Mouse (Mus musculus) layer of hippocampus, adult 2 months (tissue): Measurements from ENCODE around the gene Foxo1. TPM values are rescaled to one million over a fixed set of nuclear protein-coding genes. Genes with fewer than 3 reads are reported as not detected.

Source experiments
- DNase-seq, 2 experiments: peaks; one replicate each; pipeline ENCODE4 v3.0.0; 2022; ENCODE audit warnings: low spot score in 2 of 2
- H3K27ac ChIP-seq: fragments of 200-600 bp; 2 replicates; pipeline ENCODE4 v1.8.1; 2022
- H3K4me3 ChIP-seq: fragments of 200-600 bp; 2 replicates; pipeline ENCODE4 v1.8.1; 2022; ENCODE audit warnings: mild to moderate bottlenecking
- CTCF ChIP-seq: fragments of 200-600 bp; conservative IDR thresholded peaks from 2 replicates; pipeline ENCODE4 v1.8.1; 2022; ENCODE audit warnings: antibody characterized with exemption, mild to moderate bottlenecking, moderate library complexity
- total RNA-seq, 2 experiments: library from RNA; stranded (reverse); gene quantifications; 2 replicates each; pipeline ENCODE4 v1.2.3; 2021

The Foxo1 gene
- total RNA-seq, 2 experiments from 2014 or later, result 22.4 to 23.5 TPM

DNA sequence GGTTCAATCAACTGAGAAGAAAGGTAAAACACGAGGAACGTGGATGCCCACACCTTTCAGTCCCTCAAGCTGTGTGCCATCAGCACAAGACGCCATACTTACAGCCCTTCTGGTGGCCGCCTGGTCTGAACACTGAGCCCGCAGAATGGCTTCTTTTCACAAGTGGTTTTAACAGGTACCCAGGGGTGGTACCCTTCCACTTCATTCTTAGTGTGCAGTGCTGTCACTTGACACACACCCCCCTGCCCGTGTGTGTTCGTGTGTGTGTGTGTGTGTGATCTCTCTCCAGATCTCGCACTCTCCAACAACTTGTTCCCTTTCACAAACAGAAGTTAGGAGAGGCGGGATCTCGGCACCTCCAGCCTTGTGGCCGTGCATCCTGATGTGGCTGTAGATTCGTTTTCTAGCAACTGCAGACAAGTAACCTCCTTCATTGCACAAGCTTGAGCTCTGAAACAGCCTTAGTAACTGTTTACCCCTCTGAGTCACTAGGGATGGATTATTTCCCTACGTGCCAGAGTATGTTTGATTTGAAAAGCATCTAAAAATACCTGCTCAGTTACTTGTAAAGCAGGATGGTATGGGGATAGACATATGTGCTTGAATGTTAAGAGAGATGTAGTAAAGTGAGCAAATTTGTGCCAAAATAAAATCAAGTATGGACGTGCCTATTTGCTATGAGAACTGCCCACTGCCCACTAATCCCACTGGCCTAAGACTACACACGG is 29.3 kb downstream of the Foxo1 start:
- no peak for DNase-seq
- Histone ChIP-seq H3K27ac (peak overlapping the region; percentile 3; the same call in 1 of the 2 replicates), H3K4me3 (no peak overlapping the region)
- no peak for TF ChIP-seq CTCF

DNA sequence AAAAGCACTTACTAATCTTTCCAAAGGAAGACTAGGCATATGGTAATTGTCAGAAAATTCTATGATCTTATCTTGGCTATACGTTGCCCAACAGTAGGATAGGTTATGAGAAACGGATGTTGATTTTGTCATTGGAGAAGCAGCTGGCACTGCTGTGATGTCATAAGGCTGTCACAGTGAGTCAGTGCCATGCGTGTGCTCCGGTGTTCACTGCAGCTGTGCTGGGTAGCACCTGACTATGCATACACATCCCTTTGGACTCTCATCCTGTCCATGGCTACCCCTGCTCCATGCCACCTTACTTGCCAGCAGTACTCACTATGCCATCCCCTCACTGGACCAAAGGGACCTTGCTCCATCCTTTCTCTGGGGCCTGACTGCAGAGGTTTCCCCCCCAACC is 30.5 kb downstream of the Foxo1 start:
- no peak overlapping the region for H3K27ac ChIP-seq

DNA sequence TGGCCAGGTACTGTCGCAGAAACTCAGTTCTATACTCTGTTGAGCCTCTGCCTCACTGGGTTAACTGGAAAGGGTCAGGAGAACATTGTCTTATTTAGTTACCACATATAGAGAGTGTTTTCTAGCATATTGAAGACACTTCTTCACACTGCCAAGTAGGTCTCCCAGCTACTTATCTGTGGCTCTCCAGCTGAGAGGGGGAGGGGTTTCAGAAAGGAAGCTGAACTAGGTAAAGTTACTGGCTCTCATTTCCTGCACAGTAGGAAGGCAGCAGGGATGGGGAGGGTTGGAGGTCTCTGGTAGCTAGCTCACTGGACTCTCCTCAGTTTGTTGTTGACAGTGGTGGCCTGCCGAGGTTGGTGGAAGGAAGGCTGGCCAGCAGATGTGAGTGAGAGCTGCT is 31.2 kb downstream of the Foxo1 start:
- Histone ChIP-seq H3K27ac (peak overlapping the region; percentile 39; the same call in 1 of the 2 replicates), H3K4me3 (no peak overlapping the region)
- DNase-seq, result no peak
- TF ChIP-seq CTCF, result no peak

More for the DNA sequence above, 30.5 kb downstream of the Foxo1 start:
- H3K4me3 ChIP-seq, result no peak overlapping the region
- DNase-seq, result no peak
- no peak for TF ChIP-seq CTCF

DNA sequence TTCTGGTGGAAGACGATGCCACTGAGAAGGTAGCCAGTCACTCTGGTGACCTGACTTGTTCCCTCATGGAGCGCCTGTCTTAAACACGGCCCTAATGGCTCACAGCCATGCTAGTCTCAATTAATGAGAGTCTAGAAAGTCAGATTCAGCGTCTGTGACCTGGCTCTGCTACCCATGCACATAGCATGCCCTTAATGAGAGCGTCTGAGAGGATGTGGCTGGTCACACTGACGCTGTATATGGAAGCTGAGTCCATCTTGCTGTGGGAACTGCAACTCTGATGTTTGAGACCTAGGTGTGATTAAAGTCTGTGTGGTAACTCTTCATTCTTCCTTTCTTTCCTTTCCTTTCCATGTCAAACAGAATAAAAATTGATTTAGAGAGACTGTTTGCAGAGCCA is 32.4 kb downstream of the Foxo1 start:
- no peak for TF ChIP-seq CTCF
- DNase-seq, result no peak
- peak overlapping the region; percentile 7; the same call in 1 of the 2 replicates for H3K27ac ChIP-seq
- no peak overlapping the region for H3K4me3 ChIP-seq

DNA sequence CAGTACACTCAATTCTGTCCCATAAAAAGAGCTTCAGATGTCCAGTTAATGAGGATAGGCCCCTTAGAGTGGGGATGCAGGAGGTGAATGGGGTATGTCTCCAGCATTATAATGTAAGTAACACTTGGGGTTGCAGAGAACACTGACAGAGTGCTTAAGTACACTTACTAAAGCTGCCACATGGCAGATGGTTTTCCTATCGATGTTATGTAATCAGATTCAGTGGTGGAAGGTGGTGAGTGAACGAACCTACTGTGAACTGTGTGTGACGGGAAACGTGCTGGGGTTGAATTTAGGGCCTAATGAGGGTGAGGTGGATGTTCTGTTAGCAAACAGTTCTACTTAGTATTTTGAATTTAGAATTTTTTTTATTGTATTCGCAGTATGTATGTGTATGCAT is 35.2 kb downstream of the Foxo1 start:
- TF ChIP-seq CTCF, result no peak
- no peak for DNase-seq
- H3K4me3 ChIP-seq, result no peak overlapping the region
- peak overlapping the region; percentile 53; the same call in 1 of the 2 replicates for H3K27ac ChIP-seq

DNA sequence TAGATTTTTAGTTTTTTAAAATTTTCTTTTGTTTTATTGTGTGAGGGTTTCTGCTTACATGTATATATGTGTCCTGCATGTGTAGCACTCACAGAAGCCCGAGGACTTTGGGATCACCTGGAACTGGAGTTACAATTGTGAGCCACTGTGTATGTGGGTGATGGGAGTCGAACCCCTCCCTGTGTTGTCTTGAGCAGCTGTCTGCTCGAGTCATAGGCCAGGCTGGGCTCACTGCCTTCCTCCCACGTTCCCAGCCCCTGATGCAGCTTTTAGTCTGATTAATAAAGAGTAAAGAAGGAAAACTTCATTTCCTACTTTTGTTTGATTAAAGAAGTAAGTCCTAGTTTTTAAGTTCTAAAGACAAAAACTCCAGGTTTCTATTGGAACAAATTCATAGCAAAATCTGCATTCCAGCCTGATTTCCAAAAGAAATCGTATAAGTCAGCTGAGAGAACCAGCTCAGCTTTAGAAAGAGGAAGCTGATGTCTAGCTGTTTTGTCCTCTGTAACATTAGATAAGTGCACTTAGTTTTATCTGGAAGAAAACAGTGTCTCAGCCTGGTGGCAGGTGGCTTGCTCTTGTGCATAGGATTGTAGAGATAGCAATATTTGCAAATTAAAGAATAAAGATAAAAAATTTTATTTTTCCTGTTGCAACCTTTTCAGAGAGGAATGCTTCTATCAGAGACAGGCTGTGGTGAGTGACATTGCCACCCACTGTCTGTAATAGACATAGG is 40.6 kb downstream of the Foxo1 start:
- peak overlapping the region; percentile 32; the same call in 1 of the 2 replicates for H3K27ac ChIP-seq
- DNase-seq, result no peak
- no peak overlapping the region for H3K4me3 ChIP-seq
- TF ChIP-seq CTCF, result no peak

DNA sequence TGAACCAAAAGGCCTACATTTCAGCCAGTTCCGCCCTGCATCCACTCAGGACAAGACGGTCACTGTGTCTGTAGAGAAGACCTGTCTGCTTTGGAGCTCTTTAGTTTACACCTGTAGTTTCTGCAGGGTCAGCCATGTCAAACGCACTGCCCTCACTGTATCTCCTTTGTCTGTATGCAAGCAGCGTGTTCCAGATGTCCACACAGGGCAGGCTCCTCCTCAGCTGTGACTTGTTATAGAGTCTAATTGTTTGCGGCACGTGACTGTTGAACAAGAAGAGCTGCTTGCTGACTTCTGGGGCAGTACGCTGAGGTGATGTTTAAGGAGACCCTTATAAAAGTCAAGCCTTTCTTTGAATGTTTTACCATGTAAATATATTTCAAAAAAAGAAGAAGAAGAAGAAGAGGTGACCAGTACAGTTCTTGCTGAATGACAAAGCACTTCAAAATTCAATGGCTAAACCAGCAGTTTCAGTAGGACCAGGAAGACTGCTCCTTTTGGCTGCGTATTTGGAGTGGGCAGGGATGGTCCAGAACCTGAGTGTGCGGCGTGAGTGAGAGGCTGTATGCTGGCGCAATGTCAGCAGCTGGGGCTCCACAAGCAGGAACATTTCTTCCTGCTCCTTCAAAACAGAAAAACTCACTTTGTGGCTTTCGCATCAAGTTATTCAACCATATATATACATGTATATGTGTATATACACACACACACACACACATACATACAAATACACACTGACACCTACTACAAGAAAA is 52.6 kb downstream of the Foxo1 start:
- Histone ChIP-seq H3K4me3 (no peak overlapping the region), H3K27ac (peak overlapping the region; percentile 68; the same call in 1 of the 2 replicates)
- DNase-seq, result no peak
- TF ChIP-seq CTCF, result no peak

DNA sequence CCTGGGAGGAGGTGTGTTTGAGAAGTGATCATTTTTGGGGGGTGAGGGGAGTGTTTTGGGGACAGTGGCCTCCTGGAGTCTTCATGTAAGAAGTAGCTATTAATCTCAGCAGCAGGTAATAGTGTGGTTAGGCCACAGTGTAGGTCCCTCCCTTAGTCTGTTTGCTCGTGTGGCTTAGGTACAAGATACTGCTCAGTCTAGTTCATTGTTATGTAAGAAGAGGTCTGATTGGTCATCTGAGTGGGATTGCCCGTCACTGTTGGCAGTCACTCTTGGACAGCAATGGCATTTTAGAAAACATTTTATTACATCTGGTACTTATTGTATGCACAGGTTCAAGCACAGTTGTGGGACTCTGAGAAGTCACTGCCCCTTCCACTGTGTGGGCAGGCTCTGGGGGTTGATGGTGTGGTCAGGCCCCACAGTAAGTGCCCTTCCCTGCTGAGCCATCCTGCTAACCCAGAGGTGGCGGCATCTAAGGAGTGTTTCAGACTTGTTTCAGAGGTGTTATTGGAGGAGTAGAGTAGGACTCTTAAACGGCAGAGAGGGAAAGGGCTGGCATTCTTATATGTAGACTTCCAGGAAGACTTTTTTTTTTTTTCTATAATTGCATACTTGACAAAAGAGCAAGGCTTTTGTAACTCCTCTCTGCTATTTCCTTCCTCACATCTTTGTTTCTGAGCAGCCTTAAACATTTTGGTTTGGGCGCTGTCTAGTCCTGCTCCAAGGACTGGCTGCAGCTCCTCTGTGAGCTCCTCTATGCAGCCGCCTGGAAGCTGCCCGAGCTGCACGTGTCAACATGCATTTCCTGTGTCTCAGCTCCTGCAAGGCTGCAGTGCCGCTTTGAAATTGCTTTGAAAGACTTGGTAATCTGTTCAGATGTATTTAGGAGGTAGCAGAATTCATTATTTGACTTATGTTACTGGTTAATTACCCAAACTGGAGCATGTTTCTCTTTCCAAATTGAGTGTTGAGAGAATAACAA is 54.6 kb downstream of the Foxo1 start:
- H3K4me3 ChIP-seq, result no peak overlapping the region
- no peak for TF ChIP-seq CTCF
- H3K27ac ChIP-seq, result peak overlapping the region; percentile 68
- DNase-seq, result no peak

DNA sequence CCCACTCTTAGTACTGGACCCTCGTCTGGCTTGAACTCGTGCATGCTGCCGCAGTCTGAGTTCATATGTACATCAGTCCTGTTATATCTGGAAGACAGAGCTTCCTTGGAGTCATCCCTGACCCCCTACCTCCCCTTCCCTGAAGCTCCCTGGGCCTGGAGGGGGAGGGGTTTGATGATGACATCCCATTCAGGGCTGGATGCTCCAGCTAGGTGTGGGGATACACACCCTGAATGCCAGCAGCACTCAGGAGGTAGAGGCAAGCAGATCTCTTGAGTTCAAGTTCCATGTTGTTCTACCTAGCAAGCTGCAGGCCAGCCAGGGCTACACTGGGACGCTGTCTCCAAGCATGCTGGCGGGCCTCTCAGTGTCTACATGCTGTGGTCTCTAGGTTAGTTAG is 56.9 kb downstream of the Foxo1 start:
- Histone ChIP-seq H3K4me3 (no peak overlapping the region), H3K27ac (peak overlapping the region; percentile 88; the same call in 1 of the 2 replicates)
- no peak for DNase-seq
- TF ChIP-seq CTCF, result no peak

DNA sequence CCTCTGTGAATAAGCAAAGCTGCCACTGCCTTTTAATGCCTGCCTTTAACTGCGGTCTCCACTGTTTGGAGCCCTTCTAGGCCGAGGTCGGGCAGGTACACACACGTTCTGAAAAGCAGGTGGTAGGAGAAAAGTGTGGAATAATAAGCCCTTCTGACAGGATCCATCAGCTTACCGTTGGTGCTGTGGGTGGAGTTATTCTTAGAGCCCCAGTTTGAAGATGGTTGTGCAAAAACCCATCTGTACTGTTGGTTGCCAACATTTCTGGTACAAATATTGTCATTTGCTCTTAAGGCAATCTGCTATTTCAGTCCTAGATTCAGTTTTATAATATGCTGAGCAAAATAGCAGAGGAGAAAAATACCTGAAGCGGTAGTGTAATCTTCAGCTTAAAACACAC is 58.6 kb downstream of the Foxo1 start:
- TF ChIP-seq CTCF, result no peak
- peak; percentile 59 to 71 for DNase-seq
- no peak overlapping the region; the same call in 1 of the 2 replicates for H3K4me3 ChIP-seq
- H3K27ac ChIP-seq, result peak overlapping the region; percentile 88

DNA sequence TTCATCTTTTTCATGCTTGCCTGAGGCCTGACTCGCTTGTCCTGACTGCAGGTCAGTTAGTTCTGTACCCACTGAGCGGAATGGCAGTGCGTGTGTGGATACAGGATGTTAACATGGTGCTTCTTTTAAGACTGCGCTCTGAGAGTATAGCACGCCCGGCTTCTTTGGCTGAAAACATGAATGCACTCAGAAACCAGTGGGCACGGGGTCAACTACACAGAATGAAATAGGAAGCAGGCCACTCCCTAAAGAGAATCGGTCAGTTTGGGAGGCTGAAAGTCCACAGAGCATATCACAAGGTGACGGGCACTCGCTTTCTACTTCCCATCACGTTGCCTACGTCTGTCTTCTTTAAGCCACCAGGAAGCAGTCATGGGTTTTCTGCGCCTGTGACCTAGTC is 59.0 kb downstream of the Foxo1 start:
- no peak for DNase-seq
- Histone ChIP-seq H3K4me3 (peak overlapping the region; percentile 3; the same call in 1 of the 2 replicates), H3K27ac (peak overlapping the region; percentile 88)
- TF ChIP-seq CTCF, result no peak

DNA sequence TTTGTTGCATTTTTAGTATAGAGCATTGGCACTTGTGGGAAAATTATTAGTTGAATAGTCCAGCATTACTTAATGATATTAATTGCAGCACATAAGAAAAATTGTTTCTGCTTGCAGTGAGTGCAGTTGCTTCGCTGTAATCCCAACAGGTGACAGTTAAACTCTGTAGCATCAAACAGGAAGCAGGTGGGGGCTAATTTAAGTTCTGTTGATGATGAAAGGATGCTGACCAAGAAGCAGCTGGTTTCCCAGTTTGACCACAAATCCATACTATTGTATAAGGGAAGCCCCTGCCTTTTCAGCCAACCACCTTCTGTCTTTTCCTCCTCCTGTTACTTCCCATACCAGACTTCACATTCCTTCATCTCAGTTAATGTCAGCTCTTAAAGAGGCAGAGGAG is 63.6 kb downstream of the Foxo1 start:
- no peak for TF ChIP-seq CTCF
- no peak overlapping the region for H3K4me3 ChIP-seq
- no peak overlapping the region for H3K27ac ChIP-seq
- DNase-seq, result no peak
